Mouse (Mus musculus): Measurements from ENCODE around the gene Entpd1. TPM values are rescaled to one million over a fixed set of nuclear protein-coding genes. Genes with fewer than 3 reads are reported as not detected.
"Not testable (repeated sequence)": the region's sequence is repeated elsewhere in the genome, so short reads cannot be mapped to it uniquely, and the experiment has no call there.

Gene Entpd1
- polyA plus RNA-seq, 1 experiment, result 3.2 TPM

GRCm38 (mm10) chr19:40616021-40616420, 3.9 kb downstream of the Entpd1 start:
- Histone ChIP-seq H3K27ac (ENCODE audit: insufficient read depth, low read length) (no peak overlapping the region), H3K4me3 (ENCODE audit: insufficient read depth, low read length) (no peak overlapping the region), H3K4me1 (ENCODE audit: control insufficient read depth, insufficient read depth, low read length) (peaks cover 3% of the 10 kb centered on the region)
- TF ChIP-seq CTCF (IDR thresholded peaks at IDR 0.05; ENCODE audit: borderline replicate concordance, insufficient read depth, low read length), result no peak

GRCm38 (mm10) chr19:40621616-40622015, 9.4 kb downstream of the Entpd1 start:
- H3K4me3 ChIP-seq (ENCODE audit: insufficient read depth, low read length); H3K4me1 ChIP-seq (ENCODE audit: control insufficient read depth, insufficient read depth, low read length); H3K27ac ChIP-seq (ENCODE audit: insufficient read depth, low read length): not testable (repeated sequence)

- Histone ChIP-seq H3K27ac (ENCODE audit: insufficient read depth, low read length) (peak overlapping the region; percentile 86), H3K4me1 (ENCODE audit: control insufficient read depth, insufficient read depth, low read length) (peaks cover 7% of the 10 kb centered on the region), H3K4me3 (ENCODE audit: insufficient read depth, low read length) (no peak overlapping the region)
- TF ChIP-seq CTCF (IDR thresholded peaks at IDR 0.05; ENCODE audit: borderline replicate concordance, insufficient read depth, low read length) (no peak), POLR2A (IDR thresholded peaks at IDR 0.05; ENCODE audit: low read depth, low read length) (no peak)
Measured at GRCm38 (mm10) chr19:40625935-40626334, 13.8 kb downstream of the Entpd1 start.

- TF ChIP-seq CTCF (IDR thresholded peaks at IDR 0.05; ENCODE audit: borderline replicate concordance, insufficient read depth, low read length) (no peak), POLR2A (IDR thresholded peaks at IDR 0.05; ENCODE audit: low read depth, low read length) (no peak)
- Histone ChIP-seq H3K4me3 (ENCODE audit: insufficient read depth, low read length) (no peak overlapping the region), H3K27ac (ENCODE audit: insufficient read depth, low read length) (no peak overlapping the region), H3K4me1 (ENCODE audit: control insufficient read depth, insufficient read depth, low read length) (peaks cover 7% of the 10 kb centered on the region)
Measured at GRCm38 (mm10) chr19:40628950-40629349, 16.8 kb downstream of the Entpd1 start.

GRCm38 (mm10) chr19:40630096-40630495, 17.9 kb downstream of the Entpd1 start:
- TF ChIP-seq CTCF (IDR thresholded peaks at IDR 0.05; ENCODE audit: borderline replicate concordance, insufficient read depth, low read length), result no peak
- no peak for TF ChIP-seq POLR2A (IDR thresholded peaks at IDR 0.05; ENCODE audit: low read depth, low read length)
- Histone ChIP-seq H3K4me1 (ENCODE audit: control insufficient read depth, insufficient read depth, low read length) (peaks cover 7% of the 10 kb centered on the region), H3K4me3 (ENCODE audit: insufficient read depth, low read length) (no peak overlapping the region), H3K27ac (ENCODE audit: insufficient read depth, low read length) (peak overlapping the region; percentile 58)

- no peak for TF ChIP-seq POLR2A (IDR thresholded peaks at IDR 0.05; ENCODE audit: low read depth, low read length)
- no peak for TF ChIP-seq CTCF (IDR thresholded peaks at IDR 0.05; ENCODE audit: borderline replicate concordance, insufficient read depth, low read length)
Measured at GRCm38 (mm10) chr19:40630606-40631005, 18.4 kb downstream of the Entpd1 start.

GRCm38 (mm10) chr19:40632193-40632592, 20.0 kb downstream of the Entpd1 start:
- TF ChIP-seq CTCF (IDR thresholded peaks at IDR 0.05; ENCODE audit: borderline replicate concordance, insufficient read depth, low read length) (no peak), POLR2A (IDR thresholded peaks at IDR 0.05; ENCODE audit: low read depth, low read length) (no peak)
- no peak overlapping the region for H3K27ac ChIP-seq (ENCODE audit: insufficient read depth, low read length)
- H3K4me1 ChIP-seq (ENCODE audit: control insufficient read depth, insufficient read depth, low read length), result 0 out of 2 replicates have a peak, but pooled peaks cover 2% of the 10 kb centered on the region

More at GRCm38 (mm10) chr19:40630606-40631005, 18.4 kb downstream of the Entpd1 start:
- peaks cover 7% of the 10 kb centered on the region for H3K4me1 ChIP-seq (ENCODE audit: control insufficient read depth, insufficient read depth, low read length)
- H3K4me3 ChIP-seq (ENCODE audit: insufficient read depth, low read length), result no peak overlapping the region
- H3K27ac ChIP-seq (ENCODE audit: insufficient read depth, low read length), result no peak overlapping the region

GRCm38 (mm10) chr19:40632668-40633067, 20.5 kb downstream of the Entpd1 start:
- H3K4me1 ChIP-seq (ENCODE audit: control insufficient read depth, insufficient read depth, low read length), result 0 out of 2 replicates have a peak, but pooled peaks cover 2% of the 10 kb centered on the region
- no peak overlapping the region for H3K4me3 ChIP-seq (ENCODE audit: insufficient read depth, low read length)
- no peak overlapping the region for H3K27ac ChIP-seq (ENCODE audit: insufficient read depth, low read length)
- no peak for TF ChIP-seq CTCF (IDR thresholded peaks at IDR 0.05; ENCODE audit: borderline replicate concordance, insufficient read depth, low read length)
- no peak for TF ChIP-seq POLR2A (IDR thresholded peaks at IDR 0.05; ENCODE audit: low read depth, low read length)

More at GRCm38 (mm10) chr19:40632193-40632592, 20.0 kb downstream of the Entpd1 start:
- H3K4me3 ChIP-seq (ENCODE audit: insufficient read depth, low read length), result no peak overlapping the region

GRCm38 (mm10) chr19:40633144-40633543, 21.0 kb downstream of the Entpd1 start:
- no peak overlapping the region for H3K27ac ChIP-seq (ENCODE audit: insufficient read depth, low read length)
- H3K4me3 ChIP-seq (ENCODE audit: insufficient read depth, low read length), result no peak overlapping the region
- TF ChIP-seq CTCF (IDR thresholded peaks at IDR 0.05; ENCODE audit: borderline replicate concordance, insufficient read depth, low read length) (no peak), POLR2A (IDR thresholded peaks at IDR 0.05; ENCODE audit: low read depth, low read length) (no peak)
- H3K4me1 ChIP-seq (ENCODE audit: control insufficient read depth, insufficient read depth, low read length), result 0 out of 2 replicates have a peak, but pooled peaks cover 2% of the 10 kb centered on the region

- Histone ChIP-seq H3K4me1 (ENCODE audit: control insufficient read depth, insufficient read depth, low read length) (no peaks in the 10 kb centered on the region), H3K27ac (ENCODE audit: insufficient read depth, low read length) (no peak overlapping the region), H3K4me3 (ENCODE audit: insufficient read depth, low read length) (no peak overlapping the region)
- no peak for TF ChIP-seq CTCF (IDR thresholded peaks at IDR 0.05; ENCODE audit: borderline replicate concordance, insufficient read depth, low read length)
- no peak for TF ChIP-seq POLR2A (IDR thresholded peaks at IDR 0.05; ENCODE audit: low read depth, low read length)
Measured at GRCm38 (mm10) chr19:40637091-40637490, 24.9 kb downstream of the Entpd1 start.

GRCm38 (mm10) chr19:40637601-40638000, 25.4 kb downstream of the Entpd1 start:
- Histone ChIP-seq H3K4me1 (ENCODE audit: control insufficient read depth, insufficient read depth, low read length) (no peaks in the 10 kb centered on the region), H3K27ac (ENCODE audit: insufficient read depth, low read length) (no peak overlapping the region)
- TF ChIP-seq CTCF (IDR thresholded peaks at IDR 0.05; ENCODE audit: borderline replicate concordance, insufficient read depth, low read length) (no peak), POLR2A (IDR thresholded peaks at IDR 0.05; ENCODE audit: low read depth, low read length) (no peak)

More at GRCm38 (mm10) chr19:40637601-40638000, 25.4 kb downstream of the Entpd1 start:
- H3K4me3 ChIP-seq (ENCODE audit: insufficient read depth, low read length), result no peak overlapping the region

Measured in embryonic fibroblast, embryonic 13.5 days (primary cell).